Mouse (Mus musculus) cerebellum, postnatal 25 days (tissue): ENCODE measurements around the gene Frmd5.
A peak's percentile ranks its signal among the peaks of the same experiment; 100 is the strongest.

ENCODE experiments used
- DNase-seq, 2 experiments: peaks; one replicate each; pipeline ENCODE4 v3.0.0; 2021; ENCODE audit warnings: mixed read lengths in 2 of 2

Gene Frmd5

DNA sequence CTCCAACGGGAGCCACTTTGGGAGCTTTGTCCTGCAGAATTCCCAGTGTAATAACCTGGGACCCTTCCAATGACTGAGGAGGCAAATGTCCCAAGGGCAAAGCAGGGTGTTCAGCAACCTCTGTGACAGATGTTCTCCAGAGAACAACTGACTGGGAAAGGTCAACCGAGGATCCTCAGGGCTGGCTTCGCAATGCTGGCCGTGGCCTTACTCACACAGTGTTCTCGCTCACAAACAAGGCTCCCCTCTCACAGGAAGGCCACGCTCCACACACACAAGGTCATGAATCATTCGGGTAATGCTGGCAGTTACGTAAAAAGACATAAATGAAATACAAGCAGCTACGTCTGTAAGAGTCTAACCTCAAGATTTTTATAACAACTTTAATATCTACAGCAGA is 46.2 kb downstream of the Frmd5 start:
- DNase-seq, result no peak

DNA sequence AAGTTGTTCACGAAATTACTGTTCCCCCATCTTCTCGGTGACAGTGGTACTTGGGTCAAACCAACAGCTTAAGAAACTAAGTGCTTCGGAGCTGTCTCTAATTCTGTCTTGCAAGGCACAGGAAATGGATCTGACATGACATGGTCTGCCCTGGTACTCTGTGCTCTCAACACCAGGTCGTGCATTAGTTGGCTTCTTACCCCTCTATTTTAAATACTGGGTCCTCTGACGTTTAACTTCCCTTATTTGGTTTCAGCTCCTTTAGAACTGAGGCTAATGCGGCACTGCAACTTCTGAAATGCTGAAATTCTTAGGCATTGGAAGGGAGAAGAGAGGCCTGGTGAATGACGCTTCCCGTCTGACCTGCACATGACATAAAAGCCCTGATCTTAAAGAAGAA is 48.6 kb downstream of the Frmd5 start:
- no peak for DNase-seq

DNA sequence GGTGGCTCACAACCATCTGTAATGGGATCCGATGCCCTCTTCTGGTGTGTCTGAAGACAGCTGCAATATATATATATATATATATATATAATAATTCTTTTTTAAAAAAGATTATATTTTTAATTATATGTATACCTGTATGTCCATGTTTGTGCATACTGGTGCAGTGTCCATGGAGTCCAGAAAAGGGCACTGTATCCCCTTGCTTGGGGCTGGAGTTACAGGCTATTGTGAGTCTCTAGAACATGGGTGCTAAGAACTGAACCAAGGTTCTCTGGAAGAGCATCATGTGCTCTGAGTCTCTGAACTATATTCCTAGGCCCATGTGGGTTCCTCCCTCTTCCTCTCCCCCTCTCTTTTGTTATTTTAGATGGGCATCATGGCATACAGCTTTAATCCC is 50.6 kb downstream of the Frmd5 start:
- no peak for DNase-seq

DNA sequence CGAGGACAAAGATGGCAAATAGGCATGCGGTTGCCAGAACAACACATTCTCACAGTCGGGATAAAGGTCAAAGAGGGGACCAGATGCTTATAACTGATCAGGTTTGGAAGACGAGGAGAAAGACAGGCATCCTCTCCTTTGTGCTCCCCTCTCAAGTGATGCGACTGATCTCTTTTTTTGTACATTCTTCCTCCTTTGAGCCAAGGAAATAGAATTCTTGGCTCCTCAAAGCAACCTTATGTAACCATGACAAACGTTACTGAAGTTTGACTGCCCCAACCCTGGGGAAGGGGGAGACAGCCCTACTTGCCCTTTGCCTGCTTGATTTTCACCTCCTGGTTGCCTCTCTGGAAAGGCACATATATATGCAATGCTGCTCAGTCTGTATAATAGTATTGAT is 51.8 kb downstream of the Frmd5 start:
- DNase-seq, result no peak

DNA sequence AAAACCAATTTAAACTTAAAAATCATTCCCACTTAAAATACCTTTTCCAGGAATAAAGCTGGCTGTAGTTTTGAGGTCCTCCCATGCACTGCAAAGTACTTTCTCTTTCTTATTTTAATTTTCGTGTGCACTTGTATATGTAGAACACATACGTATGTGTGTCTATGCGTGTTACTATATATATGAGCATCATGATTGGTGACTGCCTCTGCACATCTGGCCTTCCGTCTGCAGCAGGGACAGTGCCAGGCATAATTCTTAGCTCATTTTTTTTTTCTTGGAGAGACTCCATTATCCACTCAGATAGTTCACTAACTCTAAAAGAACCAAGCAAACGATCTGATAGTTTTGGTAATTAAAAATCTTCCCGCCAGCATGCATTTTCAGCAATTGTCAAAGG is 56.8 kb downstream of the Frmd5 start:
- no peak for DNase-seq

DNA sequence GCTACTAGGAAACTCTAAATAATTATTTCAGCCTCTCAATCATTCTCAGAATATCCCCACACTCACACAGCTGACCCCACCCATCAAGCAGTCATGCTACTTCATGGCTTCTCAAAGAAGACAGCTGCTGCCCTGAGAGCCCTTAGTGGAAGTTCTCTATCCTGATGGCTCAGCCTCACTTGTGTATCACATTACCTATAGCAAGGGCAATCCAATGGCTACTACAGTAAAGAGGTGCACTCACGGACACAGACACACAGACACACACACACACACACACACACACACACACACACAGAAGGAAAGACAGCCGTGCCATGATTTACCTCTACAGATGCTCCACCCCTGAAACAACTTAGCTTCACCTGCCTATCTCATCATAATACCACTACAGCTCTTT is 65.7 kb downstream of the Frmd5 start:
- DNase-seq, result no peak

DNA sequence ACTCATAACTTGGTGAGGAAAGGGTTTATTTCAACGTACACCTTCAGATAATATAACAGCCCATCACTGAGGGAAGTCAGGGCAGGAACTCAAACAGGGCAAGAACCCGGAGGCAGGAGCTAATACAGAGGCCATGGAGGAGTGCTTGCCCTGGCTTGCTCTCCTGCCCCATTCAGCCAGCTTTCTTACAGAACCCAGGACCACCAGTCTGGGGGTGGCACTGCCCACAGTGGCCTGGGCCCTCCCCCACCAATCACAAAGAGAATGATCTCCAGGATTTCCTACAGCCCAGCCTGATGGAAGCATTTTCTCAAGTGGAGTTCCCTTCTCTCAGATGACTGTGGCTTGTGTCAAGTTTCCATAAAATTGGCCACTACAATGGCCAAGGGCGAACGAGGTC is 67.5 kb downstream of the Frmd5 start:
- no peak for DNase-seq

DNA sequence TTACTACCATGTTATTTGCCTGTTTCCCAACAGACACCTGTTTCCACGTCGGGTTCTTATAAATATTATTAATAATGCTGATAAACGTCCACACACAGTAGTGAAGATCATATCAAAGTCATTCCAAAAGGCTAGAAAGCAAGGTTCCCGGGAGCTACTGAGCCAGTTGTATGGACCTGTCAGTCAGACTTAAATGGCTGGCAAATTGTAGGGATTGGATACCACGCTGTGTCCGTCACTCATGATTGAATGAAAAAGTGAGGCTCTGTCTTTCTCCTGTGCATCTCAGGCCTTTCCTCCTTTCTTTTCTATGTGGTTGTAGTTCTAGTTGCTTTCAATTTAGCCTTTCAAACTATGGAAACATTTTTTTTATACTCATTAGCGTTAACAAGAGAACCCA is 73.5 kb downstream of the Frmd5 start:
- DNase-seq, result no peak

DNA sequence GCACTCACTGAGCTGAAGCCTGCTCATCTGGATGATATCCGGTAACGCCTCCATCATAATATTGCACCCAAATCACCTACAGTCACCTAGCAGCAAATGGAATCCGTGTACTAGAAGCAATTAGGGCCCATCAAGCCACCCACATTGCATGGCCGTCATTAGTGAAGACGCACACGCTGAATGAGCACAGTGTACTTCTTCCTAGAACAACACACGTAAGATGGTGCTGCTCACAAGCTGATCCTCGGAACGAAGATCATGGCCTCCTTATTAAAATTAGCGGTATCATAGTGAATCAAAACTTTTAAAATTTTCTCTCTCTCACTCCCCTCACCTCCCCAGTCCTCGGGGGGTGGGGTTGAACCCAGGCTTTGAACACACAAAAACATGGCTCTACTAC is 76.4 kb downstream of the Frmd5 start:
- DNase-seq, result no peak

DNA sequence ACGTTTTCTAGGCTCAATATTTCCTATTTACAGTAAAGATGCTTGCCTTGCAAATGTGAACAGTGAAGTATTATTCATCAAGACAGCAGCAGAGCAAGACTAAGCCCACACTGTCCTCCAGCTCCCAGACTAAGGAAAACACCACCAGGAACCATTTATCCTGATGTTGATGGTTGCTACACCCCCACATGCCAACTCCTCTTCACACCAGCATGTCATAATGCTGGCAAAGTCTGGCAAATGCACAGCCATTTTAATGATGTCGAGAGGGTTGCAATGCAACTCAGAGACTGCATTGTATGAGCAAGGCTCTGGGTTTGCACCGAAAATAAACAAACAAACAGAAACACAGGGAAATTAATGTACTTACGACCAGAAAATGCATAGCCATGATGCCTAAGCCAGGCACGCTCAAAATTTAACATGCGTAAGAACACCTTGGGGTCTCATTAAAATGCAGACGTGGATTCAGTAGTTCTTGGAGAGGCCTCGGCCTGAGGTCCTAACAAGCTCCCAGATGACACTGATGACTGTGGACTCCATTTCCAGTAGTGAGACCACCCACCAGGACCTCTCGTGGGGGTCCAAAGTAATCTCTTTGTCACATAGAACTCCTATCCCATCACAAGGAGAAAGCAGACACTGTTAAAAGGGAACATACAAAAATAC is 77.8 kb downstream of the Frmd5 start:
- DNase-seq, result no peak

DNA sequence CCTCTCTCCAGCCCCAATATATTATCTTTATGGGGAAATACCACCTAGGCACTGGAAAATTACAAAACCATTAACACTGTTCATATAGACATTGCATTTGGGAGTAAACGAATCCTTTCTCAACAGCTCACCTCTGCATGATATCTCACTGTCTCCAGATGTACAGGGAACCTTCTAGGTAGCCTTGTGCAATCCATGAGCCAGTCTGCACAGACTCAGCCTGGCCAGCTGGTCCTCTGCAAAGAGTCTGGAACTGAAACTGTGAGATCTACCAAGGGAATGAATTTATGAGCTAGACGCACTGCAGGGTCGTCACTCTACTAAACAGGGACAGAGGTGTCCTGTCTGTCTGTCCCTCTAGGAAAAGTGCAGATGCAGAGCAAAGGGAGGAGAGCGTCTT is 82.0 kb downstream of the Frmd5 start:
- no peak for DNase-seq

DNA sequence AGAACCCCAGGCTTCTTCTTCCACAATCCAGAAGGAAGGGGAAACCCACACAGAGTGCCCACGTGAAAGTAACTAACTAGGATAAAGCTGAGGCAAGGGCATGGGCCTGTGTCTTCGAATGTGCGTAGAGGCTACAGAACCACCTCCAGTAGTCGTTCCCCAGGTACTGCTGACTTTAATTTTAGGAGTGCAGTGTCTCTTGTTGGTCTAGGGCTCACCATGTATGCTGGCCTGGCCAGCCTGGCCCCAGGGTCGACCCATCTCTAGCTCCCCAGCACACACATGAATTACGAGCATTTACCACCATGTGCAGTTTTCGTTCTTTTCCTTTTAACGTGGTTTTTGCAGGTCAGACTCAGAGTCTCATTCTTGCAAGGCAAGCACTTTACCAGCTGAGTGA is 83.1 kb downstream of the Frmd5 start:
- no peak for DNase-seq

DNA sequence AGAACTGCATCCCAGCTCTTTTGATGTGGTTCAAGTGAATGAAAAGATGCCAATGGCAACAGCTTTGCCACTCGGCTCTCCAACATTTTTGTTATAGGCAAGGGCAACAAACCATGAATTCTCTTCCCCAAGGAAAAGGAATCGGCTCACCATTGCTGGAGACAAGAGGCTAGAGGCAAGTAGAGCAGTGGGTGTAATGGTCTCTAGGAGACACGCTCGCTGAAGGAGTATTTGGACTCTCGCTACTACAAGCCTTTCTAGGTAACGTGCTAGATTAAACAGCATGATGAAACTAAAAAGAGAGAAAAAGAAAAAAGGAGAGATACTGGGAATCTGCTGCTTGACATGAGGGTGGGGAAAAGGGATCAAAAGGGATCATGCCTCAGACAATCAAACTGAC is 87.9 kb downstream of the Frmd5 start:
- DNase-seq, result no peak

DNA sequence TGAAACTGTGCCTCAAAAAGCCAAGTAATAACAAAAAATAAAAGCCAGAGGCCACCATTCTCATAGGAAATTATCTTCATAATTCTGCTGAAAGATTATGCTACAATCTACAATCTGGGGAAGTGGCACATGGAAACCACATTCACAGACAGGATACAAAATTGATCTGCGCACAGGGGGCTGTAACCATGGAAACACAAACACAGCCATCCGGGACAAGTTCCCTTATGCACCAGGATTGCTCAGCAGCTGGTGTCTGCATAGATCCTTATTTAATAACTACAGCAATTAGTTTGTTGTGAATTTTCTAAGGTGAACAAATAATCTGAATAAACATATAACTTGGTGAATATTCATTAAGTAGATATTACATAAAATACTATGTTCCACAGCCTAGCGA is 89.8 kb downstream of the Frmd5 start:
- no peak for DNase-seq

DNA sequence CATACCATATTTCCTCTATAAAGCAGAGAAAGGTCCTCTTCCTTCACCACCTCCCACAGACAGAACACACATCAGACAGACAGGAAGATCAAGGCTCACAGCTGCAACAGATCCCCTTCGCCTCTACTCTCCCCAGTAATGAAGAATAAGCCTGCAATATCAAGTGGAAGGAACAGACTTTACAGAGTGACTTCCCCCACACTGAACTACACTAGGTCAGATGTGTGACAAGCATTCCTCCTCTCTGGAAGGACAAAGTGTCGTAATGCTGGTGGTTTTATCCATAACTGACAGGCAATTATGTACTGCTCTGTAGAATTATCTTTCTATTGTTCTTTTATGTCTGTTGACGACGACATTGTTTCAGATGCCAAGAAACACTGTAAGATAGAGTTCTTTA is 93.3 kb downstream of the Frmd5 start:
- DNase-seq, result no peak

DNA sequence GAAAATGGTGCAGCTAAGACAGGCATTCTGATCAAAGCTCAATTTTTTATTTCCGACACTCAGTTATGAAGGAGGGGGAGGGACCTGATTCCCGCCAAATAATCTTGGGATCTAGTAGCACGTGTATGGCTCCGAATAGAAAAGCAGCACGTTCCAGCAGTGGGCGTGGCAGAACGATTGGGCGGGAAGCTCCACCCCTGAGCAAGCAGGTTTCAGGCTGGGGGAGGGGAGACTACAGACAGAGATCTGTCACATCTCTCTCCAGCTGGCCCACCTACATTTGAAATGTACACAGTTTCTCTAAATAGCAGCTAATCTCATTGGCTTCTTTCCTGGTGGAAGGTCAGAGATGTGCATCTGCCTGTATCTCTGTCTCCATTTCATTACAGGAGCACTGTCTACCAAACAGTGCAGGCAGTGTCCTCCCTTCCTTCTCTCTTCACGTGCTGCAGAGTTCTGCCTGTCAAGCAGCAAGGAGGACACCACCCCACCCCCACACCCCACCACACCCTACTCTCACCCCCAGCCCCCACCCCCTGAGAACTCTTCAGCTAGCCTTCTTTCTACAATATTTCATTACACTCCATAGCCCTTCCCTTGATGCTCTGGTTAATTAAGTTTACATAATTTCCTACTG is 95.0 kb downstream of the Frmd5 start:
- peak in 1 of 2 experiments; percentile 33 for DNase-seq

DNA sequence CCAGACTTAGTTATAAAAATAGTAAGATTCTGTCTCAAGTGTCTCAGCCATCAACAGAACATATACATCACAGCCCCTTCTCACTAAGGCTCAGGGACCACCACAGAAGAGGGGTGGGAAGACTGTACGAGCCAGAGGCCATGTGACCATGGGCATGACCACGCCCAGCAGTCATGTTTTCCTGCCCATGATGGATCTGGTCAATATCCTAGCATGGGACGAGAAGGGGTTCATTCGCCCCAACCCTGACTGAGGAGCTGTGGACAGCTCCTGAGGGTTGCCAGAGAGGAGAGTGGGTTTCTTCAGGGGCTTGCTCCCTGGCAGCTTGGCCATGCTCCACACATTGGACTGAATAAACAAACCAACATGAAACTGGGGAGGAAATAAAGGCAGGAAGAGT is 97.8 kb downstream of the Frmd5 start:
- no peak for DNase-seq

DNA sequence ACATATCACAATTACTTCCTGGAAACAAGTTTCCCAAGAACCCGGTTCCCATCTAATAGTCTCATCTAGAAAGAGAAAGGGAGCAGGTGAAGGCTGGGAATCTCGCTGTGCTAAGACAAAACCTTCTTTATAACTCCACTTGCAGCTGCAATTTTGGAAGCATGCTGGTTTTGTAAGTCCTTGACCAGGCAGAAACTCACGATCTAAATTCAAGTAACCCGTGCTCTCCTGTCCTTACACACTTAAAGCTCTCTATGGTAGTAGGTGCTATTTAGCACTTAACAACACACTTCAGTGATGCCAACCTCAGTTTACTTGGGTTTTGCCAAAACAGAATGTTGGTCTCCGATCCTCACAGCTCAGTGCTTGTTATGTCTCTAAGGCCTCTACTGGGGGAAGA is 99.4 kb downstream of the Frmd5 start:
- no peak for DNase-seq

DNA sequence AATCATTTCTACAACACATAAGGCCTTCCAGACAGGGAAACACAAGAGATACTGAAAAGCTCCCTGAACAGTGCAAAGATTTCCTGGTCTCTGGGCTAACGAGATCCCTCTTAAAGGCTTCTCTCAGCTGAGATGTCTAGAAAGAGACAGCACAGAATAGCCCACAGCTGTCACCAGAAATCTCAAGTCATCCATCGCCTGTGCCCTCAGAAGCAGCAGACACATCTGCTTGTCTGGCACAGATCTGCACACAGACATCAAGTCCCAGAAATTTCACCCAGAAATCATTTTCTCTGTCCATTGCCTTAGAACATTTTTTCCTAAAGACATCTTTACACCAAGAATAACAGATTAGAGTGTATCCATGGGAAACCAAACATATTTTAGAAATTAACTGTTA is 101.1 kb downstream of the Frmd5 start:
- no peak for DNase-seq

DNA sequence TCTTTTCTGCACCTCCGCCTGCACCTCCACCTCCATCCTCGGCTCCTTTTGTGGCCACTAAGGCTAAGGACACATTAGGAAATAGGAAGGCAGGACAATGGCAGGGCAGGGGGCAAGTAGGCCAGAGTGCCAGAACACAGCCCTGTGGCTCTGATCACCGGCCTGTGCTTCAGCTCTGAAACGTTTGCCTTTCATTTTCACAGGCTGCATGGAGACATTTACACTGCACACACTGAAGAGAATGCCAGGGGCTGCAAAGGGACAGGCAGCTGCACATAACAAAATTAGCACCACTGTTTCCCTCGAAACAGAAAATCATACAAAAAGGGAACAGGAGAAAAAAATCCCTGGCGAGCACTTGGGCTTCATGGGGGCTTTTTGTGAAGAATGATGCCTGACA is 107.6 kb downstream of the Frmd5 start:
- no peak for DNase-seq

DNA sequence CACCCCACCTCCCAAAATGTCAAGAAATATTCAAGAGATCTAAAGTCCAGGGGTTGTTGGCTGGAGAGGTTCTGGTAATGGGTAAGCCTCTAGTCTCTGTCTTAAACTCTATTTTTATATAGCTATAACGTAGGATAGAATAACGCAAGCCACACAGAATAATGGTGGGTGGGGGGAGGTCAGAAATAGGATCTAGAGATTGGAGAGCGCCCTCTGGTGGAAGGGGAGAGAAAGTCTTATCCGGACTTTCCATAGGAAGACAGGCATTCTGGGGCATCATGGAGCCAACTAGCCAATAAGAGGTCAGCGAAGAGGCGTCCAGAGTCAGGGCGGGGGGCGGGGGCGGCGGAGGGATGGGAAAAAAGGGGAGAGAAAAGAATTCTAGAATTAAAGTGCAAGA is 111.5 kb downstream of the Frmd5 start:
- no peak for DNase-seq

DNA sequence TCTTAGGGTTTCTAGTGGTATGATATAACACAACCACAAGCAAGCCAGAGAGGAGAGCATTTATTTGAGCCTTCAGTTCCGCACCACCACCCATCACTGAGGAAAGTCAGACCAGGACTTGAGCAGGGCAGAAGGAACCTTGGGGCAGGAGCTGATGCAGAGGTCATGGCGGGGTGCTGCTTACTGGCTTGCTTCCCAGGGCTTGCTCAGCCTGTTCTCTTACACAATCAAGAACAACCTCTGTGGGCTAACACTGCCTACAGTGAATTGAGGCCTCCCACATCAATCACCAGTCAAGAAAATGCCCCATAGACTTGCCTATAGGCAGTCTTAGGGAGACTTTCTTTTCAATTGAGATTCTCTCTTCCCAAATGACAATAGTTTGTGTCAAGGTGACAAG is 118.8 kb downstream of the Frmd5 start:
- no peak for DNase-seq

DNA sequence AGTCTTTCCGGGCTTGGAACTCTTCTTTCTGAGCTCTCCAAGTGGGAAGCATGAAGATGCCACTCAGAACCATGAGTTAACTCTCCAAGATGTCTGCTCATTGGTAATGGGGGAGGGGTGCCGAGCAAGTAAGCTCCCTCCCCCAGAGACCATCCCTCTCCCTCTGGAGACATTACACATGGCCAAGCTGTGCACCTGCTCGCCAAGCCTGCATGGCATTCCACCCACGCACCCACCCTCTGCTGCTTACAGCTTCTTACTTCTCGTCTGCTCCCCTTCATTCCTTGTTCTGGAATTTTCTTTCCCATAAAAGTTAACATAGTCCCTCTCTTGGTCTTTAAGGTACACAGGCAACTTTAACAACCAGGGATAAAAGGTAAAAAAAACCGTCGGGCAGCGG is 123.3 kb downstream of the Frmd5 start:
- DNase-seq, result no peak

DNA sequence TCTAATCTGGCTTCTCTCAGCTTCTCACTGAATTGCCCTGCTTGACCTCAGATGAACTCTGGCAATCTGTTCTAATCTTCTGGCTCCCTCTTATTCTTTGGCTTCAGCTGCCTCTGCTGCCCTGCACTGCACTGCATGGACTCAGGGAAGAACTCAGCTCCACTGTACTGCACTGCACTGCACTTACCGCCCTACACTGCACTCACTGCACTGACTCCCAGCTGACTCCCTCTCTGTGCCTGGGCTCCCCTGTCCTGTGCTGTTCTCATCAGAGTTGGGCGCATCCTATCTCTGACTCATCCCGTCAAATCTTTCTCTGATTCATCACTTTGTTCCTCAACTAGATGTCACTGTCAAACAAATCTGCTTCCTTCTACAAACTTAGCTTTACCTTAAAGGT is 124.5 kb downstream of the Frmd5 start:
- DNase-seq, result no peak

DNA sequence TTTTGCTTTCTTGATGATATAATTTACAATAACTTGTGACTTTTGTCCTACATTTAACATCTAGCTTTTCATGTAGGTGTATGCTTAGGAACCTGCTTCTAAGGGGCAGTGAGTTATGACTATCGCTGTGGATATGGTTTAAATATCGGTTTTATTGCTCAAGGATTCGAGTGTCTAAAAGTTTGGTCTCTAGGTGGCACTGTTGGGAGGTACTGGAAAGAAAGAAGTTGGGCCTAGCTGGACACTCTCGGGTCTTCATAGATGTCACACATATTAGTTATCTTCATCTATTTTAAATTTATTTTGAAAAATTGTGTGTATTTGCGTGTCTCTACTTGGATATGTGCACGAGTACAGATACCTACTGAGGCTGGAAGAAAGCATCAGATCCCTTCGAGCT is 127.2 kb downstream of the Frmd5 start:
- DNase-seq, result no peak
